Mouse (Mus musculus) G1E (cell line): ENCODE measurements at regions not wholly inside any gene's neighbourhood (a gene's known extent, or its start where the extent isn't known, plus 50 kb on each side); places are given as distances from the start of the nearest gene placed in this dataset.

Experiments used
- ATAC-seq: 2 replicates; pipeline ENCODE4 v1.8.0; 2016; ENCODE audit warnings: mild to moderate bottlenecking; ENCODE audit not compliant: insufficient number of reproducible peaks, poor library complexity, low FRiP score, severe bottlenecking; ENCODE audit errors: extremely low read depth
- DNase-seq: peaks from one replicate; pipeline ENCODE4 v3.0.0; 2012; ENCODE audit warnings: low spot score
- H3K27me3 ChIP-seq: 2 replicates; pipeline ENCODE4 v1.6.1; 2012; ENCODE audit warnings: mild to moderate bottlenecking, low read length, inconsistent platforms; ENCODE audit not compliant: insufficient read depth
- H3K36me3 ChIP-seq: replicated peaks from 2 replicates; pipeline ENCODE3; 2012; ENCODE audit warnings: mild to moderate bottlenecking, inconsistent platforms
- H3K4me1 ChIP-seq: 2 replicates; pipeline ENCODE4 v1.6.1; 2012; ENCODE audit warnings: low read depth, low read length, inconsistent platforms, mixed read lengths; ENCODE audit not compliant: insufficient read depth
- H3K4me3 ChIP-seq: 2 replicates; pipeline ENCODE4 v1.5.1; 2012; ENCODE audit warnings: low read depth, mild to moderate bottlenecking, inconsistent platforms, low read length, moderate library complexity, mixed read lengths
- H3K9me3 ChIP-seq: replicated peaks from 2 replicates; pipeline ENCODE4 v1.6.1; 2012; ENCODE audit warnings: inconsistent platforms
- CTCF ChIP-seq: IDR thresholded peaks from 2 replicates; pipeline ENCODE4 v1.5.1; 2012; ENCODE audit warnings: low read depth, low read length, inconsistent platforms, mixed read lengths
- GATA1 ChIP-seq: IDR thresholded peaks from 2 replicates; pipeline ENCODE4 v1.6.1; 2012; ENCODE audit warnings: borderline replicate concordance, low read length, inconsistent platforms, mixed read lengths
- GATA2 ChIP-seq: IDR thresholded peaks from 2 replicates; pipeline ENCODE4 v1.6.1; 2012; ENCODE audit warnings: low read depth, low read length, inconsistent platforms, borderline replicate concordance
- POLR2AphosphoS5 ChIP-seq: IDR thresholded peaks from 2 replicates; pipeline ENCODE4 v1.6.1; 2012; ENCODE audit warnings: low read depth, low read length, inconsistent platforms; ENCODE audit not compliant: insufficient replicate concordance
- TAL1 ChIP-seq: conservative IDR thresholded peaks from 2 replicates; pipeline ENCODE4 v1.6.1; 2012; ENCODE audit warnings: low read depth, low read length, inconsistent platforms, mixed read lengths

GRCm38 (mm10) chr1:190242526-190242925, 72.0 kb upstream of the Prox1 start:
- Histone ChIP-seq H3K36me3 (no peaks in the 10 kb centered on the region), H3K4me1 (no peaks in the 10 kb centered on the region), H3K9me3 (peaks cover 60% of the 10 kb centered on the region), H3K4me3 (no peak overlapping the region), H3K27me3 (no peaks in the 10 kb centered on the region)
- DNase-seq (no peak), ATAC-seq (no peak)
- TF ChIP-seq GATA1 (no peak), TAL1 (no peak), GATA2 (no peak), POLR2AphosphoS5 (no peak), CTCF (no peak)

GRCm38 (mm10) chr1:190239796-190240195, 69.3 kb upstream of the Prox1 start:
- H3K9me3 ChIP-seq: peaks cover 54% of the 10 kb centered on the region
- ATAC-seq (no peak), DNase-seq (no peak)
- H3K36me3 ChIP-seq: no peaks in the 10 kb centered on the region
- H3K27me3 ChIP-seq: no peaks in the 10 kb centered on the region
- TF ChIP-seq GATA2 (no peak), CTCF (no peak), POLR2AphosphoS5 (no peak), GATA1 (no peak), TAL1 (no peak)
- no peaks in the 10 kb centered on the region for H3K4me1 ChIP-seq
- no peak overlapping the region for H3K4me3 ChIP-seq

GRCm38 (mm10) chr1:190230866-190231265, 60.4 kb upstream of the Prox1 start:
- ATAC-seq: no peak
- Histone ChIP-seq H3K36me3 (no peaks in the 10 kb centered on the region), H3K27me3 (no peaks in the 10 kb centered on the region), H3K9me3 (peaks cover 62% of the 10 kb centered on the region), H3K4me3 (no peak overlapping the region), H3K4me1 (no peaks in the 10 kb centered on the region)
- DNase-seq: no peak
- TF ChIP-seq CTCF (no peak), TAL1 (no peak), GATA2 (no peak), GATA1 (no peak), POLR2AphosphoS5 (no peak)

GRCm38 (mm10) chr1:190220417-190220816, 49.9 kb upstream of the Prox1 start:
- H3K4me3 ChIP-seq: no peak overlapping the region
- no peak for ATAC-seq
- peaks cover 57% of the 10 kb centered on the region for H3K9me3 ChIP-seq
- no peaks in the 10 kb centered on the region for H3K36me3 ChIP-seq
- TF ChIP-seq CTCF: no peak
- no peak for TF ChIP-seq GATA1
- no peak for TF ChIP-seq GATA2
- no peak for TF ChIP-seq POLR2AphosphoS5
- TF ChIP-seq TAL1: no peak
- no peaks in the 10 kb centered on the region for H3K27me3 ChIP-seq
- DNase-seq: no peak
- no peaks in the 10 kb centered on the region for H3K4me1 ChIP-seq
